Mouse (Mus musculus): ENCODE measurements around the gene Mtmr12.

Mtmr12 gene

DNA sequence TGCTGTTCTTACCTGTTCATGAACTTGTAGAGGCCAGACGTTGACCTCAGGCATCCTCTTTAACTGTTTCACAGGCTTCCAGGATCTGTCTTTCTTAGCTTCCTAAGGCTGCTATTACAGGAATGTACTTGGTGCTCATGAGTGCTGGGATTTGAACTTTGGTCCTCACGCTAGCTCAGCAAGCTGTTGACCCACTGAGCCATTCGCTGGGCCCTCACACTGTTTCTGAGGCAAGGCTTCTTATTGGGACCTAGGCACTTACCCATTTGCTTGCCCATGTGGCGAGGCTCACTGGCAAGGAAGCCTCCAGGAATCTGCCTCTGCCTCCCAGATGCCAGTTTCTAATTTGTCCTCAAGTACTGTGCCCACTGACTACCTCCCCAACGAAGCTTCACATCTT, 115.1 kb downstream of the Mtmr12 start:
- DNase-seq (ENCODE audit: low read depth in 1 of 2, low spot score in 2 of 2): no peak

DNA sequence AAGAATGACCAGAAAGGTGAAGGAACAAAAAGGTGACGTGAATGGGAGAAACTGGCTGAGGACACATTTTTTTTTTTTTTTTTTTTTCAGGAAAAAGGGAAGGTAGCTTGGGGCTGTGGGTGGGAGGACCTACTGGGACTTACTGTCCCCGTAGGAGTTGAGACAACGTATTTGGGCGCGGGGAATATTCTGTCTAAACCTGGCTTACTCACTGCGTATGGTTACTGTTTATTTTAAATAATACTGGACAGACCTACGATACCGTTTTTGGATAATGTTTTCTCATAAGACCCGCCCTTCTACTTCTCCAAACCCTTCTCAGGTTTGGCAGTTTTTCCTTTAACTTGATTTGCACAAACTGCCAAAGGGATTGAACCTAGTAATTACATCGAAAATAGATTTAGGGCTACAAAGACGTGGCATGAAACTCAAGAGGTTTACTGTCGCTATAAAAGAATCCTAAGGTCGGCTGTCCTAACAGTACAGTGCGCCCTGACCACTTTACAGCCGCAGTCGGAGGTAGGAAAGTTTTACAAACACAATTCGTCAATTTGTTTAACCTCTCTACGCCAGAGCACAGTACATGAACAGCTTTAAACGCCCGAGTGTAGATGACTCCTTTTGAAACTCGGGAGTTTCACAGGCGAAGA, 115.7 kb downstream of the Mtmr12 start:
- no peak for DNase-seq (ENCODE audit: low read depth in 1 of 2, low spot score in 2 of 2)

GRCm38 (mm10) chr15:12321091-12321787, 116.4 kb downstream of the Mtmr12 start, which contains the start of gene Golph3:
Gene Golph3 (plus strand): TSS chr15:12321450.
- peak; percentile 69 to 89 for DNase-seq (ENCODE audit: low read depth in 1 of 2, low spot score in 2 of 2)

DNA sequence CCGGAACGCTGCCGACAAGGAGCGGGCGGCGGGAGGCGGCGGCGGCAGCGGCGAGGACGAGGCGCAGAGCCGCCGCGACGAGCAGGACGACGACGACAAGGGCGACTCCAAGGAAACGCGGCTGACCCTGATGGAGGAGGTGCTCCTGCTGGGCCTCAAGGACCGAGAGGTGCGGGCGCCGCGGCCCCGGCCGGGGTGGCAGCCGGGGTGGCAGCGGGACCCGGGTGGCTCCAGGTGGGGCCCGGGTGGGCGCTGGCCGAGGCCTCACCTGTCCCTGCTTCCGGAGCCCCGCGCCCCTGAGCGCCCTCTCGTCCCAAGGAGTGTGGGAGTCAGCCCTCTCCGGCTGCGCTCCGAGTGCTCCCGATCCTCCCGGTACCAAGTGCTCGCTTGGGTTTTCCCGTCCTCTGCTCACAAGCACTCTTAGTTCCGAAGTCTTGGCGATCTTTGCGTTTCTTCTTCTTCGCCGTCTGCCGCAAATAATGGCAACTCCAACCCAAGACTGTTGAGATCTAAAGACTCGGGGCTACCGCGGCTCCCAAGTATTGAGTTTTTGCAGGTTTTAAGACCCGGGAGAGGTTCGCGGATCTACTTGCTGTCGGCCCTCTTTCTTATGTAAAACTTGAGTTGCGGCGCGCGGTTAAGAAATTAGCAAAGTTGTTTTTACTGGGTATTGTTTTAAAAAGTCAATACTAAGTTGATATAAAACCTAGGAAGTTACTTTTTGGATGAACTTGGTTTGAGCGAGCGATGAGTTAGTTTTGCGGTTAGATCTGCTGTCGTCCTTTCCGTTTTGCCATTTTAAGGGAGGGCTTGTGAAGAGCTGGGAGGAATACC, 117.2 kb downstream of the Mtmr12 start, which contains the start of gene 1810049J17Rik:
TSS of gene 1810049J17Rik (minus strand) at position 112 of the 834 bp plus-strand sequence.
- peak in 1 of 2 experiments; percentile 4 for DNase-seq (ENCODE audit: low read depth in 1 of 2, low spot score in 2 of 2)

DNA sequence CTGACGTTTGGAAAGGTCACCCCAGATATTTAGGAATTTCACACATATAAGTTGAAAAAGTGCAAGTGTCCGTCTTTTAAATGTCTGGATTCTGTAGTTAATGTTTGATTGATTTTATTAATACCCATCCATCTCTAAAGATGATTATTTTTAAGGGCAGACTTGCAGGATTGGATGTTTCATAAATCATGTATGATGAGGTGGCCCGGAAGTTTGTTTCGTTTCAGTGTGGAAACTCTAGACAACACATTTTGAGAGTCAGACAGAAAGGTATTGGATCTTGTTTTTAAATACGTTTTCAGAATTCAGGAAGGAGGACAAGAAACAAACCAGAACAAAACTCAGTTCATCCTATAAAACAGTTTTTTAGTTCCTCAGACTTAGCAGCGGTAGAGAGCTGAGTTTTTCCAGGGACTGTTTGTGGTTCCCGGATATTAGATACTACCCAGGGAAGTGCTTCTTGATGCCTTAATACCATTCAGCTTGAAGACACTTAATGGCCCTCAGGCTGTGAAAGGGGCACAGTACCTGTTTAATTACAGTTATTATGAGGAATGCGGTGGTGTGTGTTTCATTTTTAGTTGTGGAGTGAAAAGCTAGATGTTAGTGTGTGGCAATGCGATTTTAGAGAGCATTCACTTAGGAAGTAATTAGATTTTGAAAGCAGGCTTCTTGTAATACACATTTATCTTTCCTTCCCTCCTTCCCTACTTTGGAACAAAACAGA, 118.0 kb downstream of the Mtmr12 start:
- DNase-seq (ENCODE audit: low read depth in 1 of 2, low spot score in 2 of 2): no peak

Data from monocyte, adult 2 months (primary cell).